Mouse (Mus musculus): ENCODE measurements around the gene Rac1. TPM values are rescaled to one million over a fixed set of nuclear protein-coding genes. Genes with fewer than 3 reads are reported as not detected.

The Rac1 gene
- polyA plus RNA-seq, 1 experiment from 2014 or later: 345 TPM

- DNase-seq (ENCODE audit: low spot score) (no peak), ATAC-seq (ENCODE audit: low FRiP score, low TSS enrichment) (no peak)
- no peaks in the 10 kb centered on the region for H3K36me3 ChIP-seq (ENCODE audit: control insufficient read depth, insufficient read depth, low read length)
- H3K27ac ChIP-seq (replicated peaks): no peak overlapping the region
- H3K4me2 ChIP-seq (replicated peaks; ENCODE audit: low read depth): no peak overlapping the region
- no peak overlapping the region for H3K9ac ChIP-seq (ENCODE audit: low read length)
- 28% methylated on average over 2 of the region's 2 CpGs for whole genome bisulfite sequencing
- no peak overlapping the region for H3K4me3 ChIP-seq (ENCODE audit: low read depth, low read length)
- H3K9me3 ChIP-seq (ENCODE audit: control insufficient read depth, low read length): no peaks in the 10 kb centered on the region
- H3K4me1 ChIP-seq (replicated peaks; ENCODE audit: control insufficient read depth, insufficient read depth): no peaks in the 10 kb centered on the region
- no peaks in the 10 kb centered on the region for H3K27me3 ChIP-seq (ENCODE audit: control insufficient read depth, insufficient read depth, low read length)
- TF ChIP-seq CTCF (IDR thresholded peaks at IDR 0.05; ENCODE audit: low read depth): no peak
- TF ChIP-seq EP300 (optimal IDR thresholded peaks at IDR 0.05): no peak
These were observed 9.2 kb upstream of the Rac1 start for GRCm38 (mm10) chr5:143537022-143537421.

GRCm38 (mm10) chr5:143534922-143535321 lies 7.1 kb upstream of the Rac1 start:
- TF ChIP-seq EP300 (optimal IDR thresholded peaks at IDR 0.05) (no peak), CTCF (IDR thresholded peaks at IDR 0.05; ENCODE audit: low read depth) (no peak)
- no peak for ATAC-seq (ENCODE audit: low FRiP score, low TSS enrichment)

GRCm38 (mm10) chr5:143530715-143531114 lies 2.9 kb upstream of the Rac1 start:
- Histone ChIP-seq H3K4me3 (ENCODE audit: low read depth, low read length) (no peak overlapping the region), H3K27ac (replicated peaks) (no peak overlapping the region), H3K27me3 (ENCODE audit: control insufficient read depth, insufficient read depth, low read length) (no peaks in the 10 kb centered on the region), H3K9ac (ENCODE audit: low read length) (no peak overlapping the region), H3K36me3 (ENCODE audit: control insufficient read depth, insufficient read depth, low read length) (no peaks in the 10 kb centered on the region), H3K4me2 (replicated peaks; ENCODE audit: low read depth) (no peak overlapping the region), H3K9me3 (ENCODE audit: control insufficient read depth, low read length) (no peaks in the 10 kb centered on the region), H3K4me1 (replicated peaks; ENCODE audit: control insufficient read depth, insufficient read depth) (peaks cover 2% of the 10 kb centered on the region; the same call in 1 of the 2 replicates)
- no peak for DNase-seq (ENCODE audit: low spot score)
- no peak for ATAC-seq (ENCODE audit: low FRiP score, low TSS enrichment)
- 67% methylated on average over 7 of the region's 7 CpGs for WGBS
- TF ChIP-seq EP300 (optimal IDR thresholded peaks at IDR 0.05) (no peak), CTCF (IDR thresholded peaks at IDR 0.05; ENCODE audit: low read depth) (no peak)

More at GRCm38 (mm10) chr5:143534922-143535321, 7.1 kb upstream of the Rac1 start:
- H3K9ac ChIP-seq (ENCODE audit: low read length): no peak overlapping the region
- no peak overlapping the region for H3K27ac ChIP-seq (replicated peaks)
- DNase-seq (ENCODE audit: low spot score): no peak
- H3K9me3 ChIP-seq (ENCODE audit: control insufficient read depth, low read length): no peaks in the 10 kb centered on the region
- no peak overlapping the region for H3K4me3 ChIP-seq (ENCODE audit: low read depth, low read length)
- WGBS: 83% methylated on average over 4 of the region's 4 CpGs
- no peak overlapping the region for H3K4me2 ChIP-seq (replicated peaks; ENCODE audit: low read depth)
- no peaks in the 10 kb centered on the region for H3K36me3 ChIP-seq (ENCODE audit: control insufficient read depth, insufficient read depth, low read length)
- no peaks in the 10 kb centered on the region for H3K4me1 ChIP-seq (replicated peaks; ENCODE audit: control insufficient read depth, insufficient read depth)
- no peaks in the 10 kb centered on the region for H3K27me3 ChIP-seq (ENCODE audit: control insufficient read depth, insufficient read depth, low read length)

GRCm38 (mm10) chr5:143528308-143528683 lies 460 bp upstream of the Rac1 start:
- TF ChIP-seq CTCF (IDR thresholded peaks at IDR 0.05; ENCODE audit: low read depth) (no peak), EP300 (optimal IDR thresholded peaks at IDR 0.05) (peak; percentile 16)
- Histone ChIP-seq H3K4me2 (replicated peaks; ENCODE audit: low read depth) (peak overlapping the region; percentile 70), H3K36me3 (ENCODE audit: control insufficient read depth, insufficient read depth, low read length) (no peaks in the 10 kb centered on the region), H3K27ac (replicated peaks) (peak overlapping the region; percentile 100), H3K4me3 (ENCODE audit: low read depth, low read length) (peak overlapping the region; percentile 100), H3K9ac (ENCODE audit: low read length) (peak overlapping the region; percentile 100), H3K27me3 (ENCODE audit: control insufficient read depth, insufficient read depth, low read length) (no peaks in the 10 kb centered on the region), H3K4me1 (replicated peaks; ENCODE audit: control insufficient read depth, insufficient read depth) (peaks cover 6% of the 10 kb centered on the region; the same call in 1 of the 2 replicates), H3K9me3 (ENCODE audit: control insufficient read depth, low read length) (no peaks in the 10 kb centered on the region)
- WGBS: 9% methylated on average over 7 of the region's 7 CpGs
- ATAC-seq (ENCODE audit: low FRiP score, low TSS enrichment) (peak; percentile 38; the same call in 1 of the 2 replicates), DNase-seq (ENCODE audit: low spot score) (no peak)

GRCm38 (mm10) chr5:143526698-143527331 lies 1.0 kb downstream of the Rac1 start:
- Histone ChIP-seq H3K9ac (ENCODE audit: low read length) (peak overlapping the region; percentile 100), H3K4me3 (ENCODE audit: low read depth, low read length) (peak overlapping the region; percentile 100), H3K36me3 (ENCODE audit: control insufficient read depth, insufficient read depth, low read length) (no peaks in the 10 kb centered on the region), H3K27me3 (ENCODE audit: control insufficient read depth, insufficient read depth, low read length) (no peaks in the 10 kb centered on the region), H3K4me1 (replicated peaks; ENCODE audit: control insufficient read depth, insufficient read depth) (peaks cover 6% of the 10 kb centered on the region; the same call in 1 of the 2 replicates), H3K27ac (replicated peaks) (peak overlapping the region; percentile 100), H3K9me3 (ENCODE audit: control insufficient read depth, low read length) (no peaks in the 10 kb centered on the region), H3K4me2 (replicated peaks; ENCODE audit: low read depth) (peak overlapping the region; percentile 70)
- no peak for TF ChIP-seq CTCF (IDR thresholded peaks at IDR 0.05; ENCODE audit: low read depth)
- TF ChIP-seq EP300 (optimal IDR thresholded peaks at IDR 0.05): no peak
- under 1% methylated on average over 28 of the region's 28 CpGs for WGBS
- no peak for ATAC-seq (ENCODE audit: low FRiP score, low TSS enrichment)
- no peak for DNase-seq (ENCODE audit: low spot score)

- 25% methylated on average over 7 of the region's 7 CpGs for WGBS
These were observed 2.2 kb downstream of the Rac1 start for GRCm38 (mm10) chr5:143525454-143526225.

More at GRCm38 (mm10) chr5:143525454-143526225, 2.2 kb downstream of the Rac1 start:
- Histone ChIP-seq H3K4me1 (replicated peaks; ENCODE audit: control insufficient read depth, insufficient read depth) (peaks cover 6% of the 10 kb centered on the region; the same call in 1 of the 2 replicates), H3K9me3 (ENCODE audit: control insufficient read depth, low read length) (no peaks in the 10 kb centered on the region), H3K4me3 (ENCODE audit: low read depth, low read length) (peak overlapping the region; percentile 100), H3K9ac (ENCODE audit: low read length) (peak overlapping the region; percentile 100), H3K27me3 (ENCODE audit: control insufficient read depth, insufficient read depth, low read length) (no peaks in the 10 kb centered on the region), H3K4me2 (replicated peaks; ENCODE audit: low read depth) (peak overlapping the region; percentile 70), H3K36me3 (ENCODE audit: control insufficient read depth, insufficient read depth, low read length) (no peaks in the 10 kb centered on the region), H3K27ac (replicated peaks) (peak overlapping the region; percentile 100)
- no peak for TF ChIP-seq EP300 (optimal IDR thresholded peaks at IDR 0.05)
- DNase-seq (ENCODE audit: low spot score): no peak
- no peak for ATAC-seq (ENCODE audit: low FRiP score, low TSS enrichment)

All from stomach, postnatal 0 days (tissue).